Mouse (Mus musculus): ENCODE measurements around the gene Srek1.
A peak's percentile ranks its signal among the peaks of the same experiment; 100 is the strongest.

Srek1 gene

GRCm38 (mm10) chr13:103774119-103774757, at the start of gene Srek1:
Srek1 (minus strand) TSS chr13:103774608.
- DNase-seq (ENCODE audit: low read depth, low spot score) = peak; percentile 97

- no peak for DNase-seq (ENCODE audit: low read depth, low spot score)
Observed at GRCm38 (mm10) chr13:103822270-103822669, 47.9 kb upstream of the Srek1 start.

DNA sequence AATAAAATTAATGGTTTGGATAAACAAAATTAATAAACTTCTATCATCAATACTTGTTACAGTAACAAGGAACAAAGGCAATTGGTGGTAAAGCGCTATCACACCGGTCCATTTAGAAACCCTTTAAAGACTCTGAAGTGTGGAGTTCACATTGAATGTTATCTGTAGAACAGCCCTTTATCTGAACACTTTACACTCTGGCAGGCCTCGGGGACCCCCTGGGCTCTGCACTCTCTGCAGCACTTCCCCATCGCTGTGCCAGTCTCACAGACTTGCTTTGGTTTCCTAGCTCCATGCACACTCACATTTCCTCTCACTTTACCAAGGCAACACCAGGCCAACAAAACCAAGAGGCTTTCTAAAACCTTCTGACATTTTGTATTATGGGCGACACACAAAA, 45.0 kb upstream of the Srek1 start:
- no peak for DNase-seq (ENCODE audit: low read depth, low spot score)

DNA sequence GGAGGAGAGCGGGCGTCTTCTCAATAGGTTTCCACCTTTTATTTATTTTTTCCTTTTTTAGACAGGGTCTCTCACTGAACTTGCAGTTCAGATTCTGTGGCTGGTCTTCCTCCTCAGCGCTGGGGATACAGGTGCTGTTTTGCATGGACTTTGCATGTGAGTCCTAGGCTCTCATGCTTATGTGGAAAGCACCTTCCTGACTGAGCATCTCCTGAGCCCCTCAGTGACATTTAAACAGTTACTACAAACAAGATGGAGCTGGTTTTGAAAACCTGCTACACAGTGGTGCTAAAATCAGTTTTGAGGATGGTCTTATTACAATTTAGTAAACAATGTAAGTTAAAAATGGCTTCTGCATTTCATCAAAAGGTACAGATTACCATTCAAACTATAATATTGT, 43.5 kb upstream of the Srek1 start:
- DNase-seq (ENCODE audit: low read depth, low spot score) = no peak

- no peak for DNase-seq (ENCODE audit: low read depth, low spot score)
Observed at GRCm38 (mm10) chr13:103807464-103807863, 33.1 kb upstream of the Srek1 start.

- peak; percentile 97 for DNase-seq (ENCODE audit: low read depth, low spot score)
Observed at GRCm38 (mm10) chr13:103806210-103806851, 31.9 kb upstream of the Srek1 start.

- no peak for DNase-seq (ENCODE audit: low read depth, low spot score)
Observed at GRCm38 (mm10) chr13:103803721-103804120, 29.3 kb upstream of the Srek1 start.

DNA sequence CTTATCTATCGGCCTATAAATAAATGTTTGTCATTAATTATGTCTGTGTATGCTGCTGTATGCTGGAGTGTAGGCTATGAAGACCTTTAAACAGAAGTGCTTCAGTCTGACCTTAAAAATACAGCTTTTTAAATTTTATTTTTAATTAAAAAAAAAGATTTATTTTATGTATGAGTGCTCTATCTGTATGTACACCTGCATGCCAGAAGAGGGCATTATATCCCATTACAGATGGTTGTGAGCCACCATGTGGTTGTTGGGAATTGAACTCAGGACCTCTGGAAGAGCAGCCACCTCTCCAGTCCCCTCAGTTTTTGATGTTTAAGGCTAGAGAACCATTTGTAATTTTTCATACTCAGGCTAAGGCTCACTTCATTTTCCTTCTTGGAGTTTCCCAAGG, 26.6 kb upstream of the Srek1 start:
- DNase-seq (ENCODE audit: low read depth, low spot score) = no peak

- peak; percentile 20 for DNase-seq (ENCODE audit: low read depth, low spot score)
Observed at GRCm38 (mm10) chr13:103794688-103795543, 20.5 kb upstream of the Srek1 start.

- peak; percentile 64 for DNase-seq (ENCODE audit: low read depth, low spot score)
Observed at GRCm38 (mm10) chr13:103779922-103780585, 5.6 kb upstream of the Srek1 start.

DNA sequence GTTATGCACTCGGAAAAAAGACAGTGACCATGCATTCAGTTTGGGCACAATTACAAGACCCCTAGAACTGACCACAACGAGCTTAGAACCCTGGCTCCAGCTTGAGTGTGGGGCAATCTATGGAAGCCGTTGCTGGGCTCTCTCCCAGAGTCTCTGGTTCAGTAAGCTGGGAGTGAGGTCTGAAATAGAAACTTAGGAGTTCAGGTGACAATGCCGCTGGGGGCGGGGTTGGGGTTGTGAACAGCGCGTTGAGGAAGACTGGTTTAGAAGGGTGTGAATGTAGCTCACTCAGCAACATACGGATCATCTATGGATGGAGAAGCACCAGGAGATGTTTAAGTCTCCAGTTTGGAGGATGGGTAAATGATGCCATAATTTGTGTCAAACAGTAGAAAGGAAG, 2.7 kb upstream of the Srek1 start:
- no peak for DNase-seq (ENCODE audit: low read depth, low spot score)

GRCm38 (mm10) chr13:103773407-103774118, 845 bp downstream of the Srek1 start:
- peak; percentile 91 for DNase-seq (ENCODE audit: low read depth, low spot score)

DNA sequence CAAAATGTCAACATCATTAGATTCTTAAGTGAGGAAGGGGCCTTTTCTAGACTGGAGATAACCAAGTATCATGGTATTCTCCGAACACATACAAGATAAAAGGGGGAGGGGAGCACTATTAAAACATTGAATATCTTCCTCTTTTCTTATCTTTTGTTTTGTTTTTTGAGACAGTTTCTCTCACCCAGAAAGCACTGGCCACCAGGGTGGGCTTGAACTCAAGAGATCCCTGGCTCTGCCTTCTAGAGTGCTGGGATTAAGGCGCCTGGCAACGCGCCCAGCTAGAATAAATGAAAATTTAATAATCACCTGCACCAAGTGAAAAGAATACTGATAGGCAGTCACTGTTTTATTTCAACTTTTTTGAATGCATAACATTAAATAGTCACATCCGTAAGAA, 1.5 kb downstream of the Srek1 start:
- no peak for DNase-seq (ENCODE audit: low read depth, low spot score)

GRCm38 (mm10) chr13:103770821-103771220, 3.6 kb downstream of the Srek1 start:
- no peak for DNase-seq (ENCODE audit: low read depth, low spot score)

GRCm38 (mm10) chr13:103767935-103768334, 6.5 kb downstream of the Srek1 start:
- no peak for DNase-seq (ENCODE audit: low read depth, low spot score)

GRCm38 (mm10) chr13:103763640-103764039, 10.8 kb downstream of the Srek1 start:
- no peak for DNase-seq (ENCODE audit: low read depth, low spot score)

- no peak for DNase-seq (ENCODE audit: low read depth, low spot score)
Observed at GRCm38 (mm10) chr13:103761971-103762370, 12.4 kb downstream of the Srek1 start.

- DNase-seq (ENCODE audit: low read depth, low spot score) = peak; percentile 77
Observed at GRCm38 (mm10) chr13:103751421-103751820, 23.0 kb downstream of the Srek1 start.

- peak; percentile 50 for DNase-seq (ENCODE audit: low read depth, low spot score)
Observed at GRCm38 (mm10) chr13:103745688-103746087, 28.7 kb downstream of the Srek1 start.

GRCm38 (mm10) chr13:103745160-103745559, 29.2 kb downstream of the Srek1 start:
- DNase-seq (ENCODE audit: low read depth, low spot score) = peak; percentile 60

GRCm38 (mm10) chr13:103735330-103736007, 38.9 kb downstream of the Srek1 start:
- no peak for DNase-seq (ENCODE audit: low read depth, low spot score)
